Mouse (Mus musculus): ENCODE measurements around the gene Pak1.

- TF ChIP-seq CTCF (conservative IDR thresholded peaks at IDR 0.05; ENCODE audit: low read length) (no peak), POU5F1 (IDR thresholded peaks at IDR 0.05; ENCODE audit: borderline replicate concordance, low read length) (no peak), NANOG (IDR thresholded peaks at IDR 0.05; ENCODE audit: borderline replicate concordance, low read length) (no peak)
Measured at GRCm38 (mm10) chr7:97740948-97741347, 47.4 kb upstream of the Pak1 start.

Measured in E14TG2a.4 (cell line).